Mouse (Mus musculus) MEL (cell line): ENCODE measurements around the gene Gm45213. TPM values are rescaled to one million over a fixed set of nuclear protein-coding genes. Genes with fewer than 3 reads are reported as not detected.

Experiments used
- DNase-seq: peaks from one replicate; pipeline ENCODE4 v3.0.0; 2011; ENCODE audit warnings: low read depth, low spot score
- H3K27ac ChIP-seq: 2 replicates; pipeline ENCODE4 v1.5.1; 2012; ENCODE audit warnings: low read depth, mild to moderate bottlenecking, control low read depth, low read length, moderate library complexity; ENCODE audit not compliant: control insufficient read depth
- H3K27me3 ChIP-seq, 2 experiments: fragments of 150-350 bp in 1 of 2; sonication (generic) in 1 of 2; 2 replicates each; pipeline ENCODE4 v1.6.1; 2012; ENCODE audit warnings: low read length in 2 of 2, mild to moderate bottlenecking in 2 of 2, improper control_type of control experiment in 1 of 2, moderate library complexity in 1 of 2; ENCODE audit not compliant: insufficient read depth in 2 of 2, control insufficient read depth in 1 of 2
- H3K36me3 ChIP-seq, 2 experiments: 2 replicates each; pipeline ENCODE4 v1.6.1; 2012 to 2014; ENCODE audit warnings: low read length in 2 of 2, improper control_type of control experiment in 1 of 2, inconsistent platforms in 1 of 2, mild to moderate bottlenecking in 1 of 2; ENCODE audit not compliant: insufficient read depth in 2 of 2, control insufficient read depth in 1 of 2
- H3K4me1 ChIP-seq, 2 experiments: fragments of 150-350 bp in 1 of 2; sonication (generic) in 1 of 2; 2 replicates each; pipeline ENCODE4 v1.6.1; 2012; ENCODE audit warnings: low read length in 2 of 2, improper control_type of control experiment in 1 of 2, mild to moderate bottlenecking in 1 of 2; ENCODE audit not compliant: insufficient read depth in 2 of 2, control insufficient read depth in 1 of 2
- H3K4me3 ChIP-seq, 2 experiments: fragments of 150-350 bp in 1 of 2; sonication (generic) in 1 of 2; 2 replicates each; pipeline ENCODE4 v1.5.1; 2012; ENCODE audit warnings: low read depth in 2 of 2, low read length in 2 of 2, mild to moderate bottlenecking in 2 of 2, moderate library complexity in 2 of 2, control low read depth in 1 of 2, improper control_type of control experiment in 1 of 2; ENCODE audit not compliant: control insufficient read depth in 1 of 2, insufficient read depth in 1 of 2
- H3K79me2 ChIP-seq: 2 replicates; pipeline ENCODE4 v1.6.1; 2012; ENCODE audit warnings: mild to moderate bottlenecking, low read length, moderate library complexity; ENCODE audit not compliant: control insufficient read depth, poor library complexity, insufficient read depth
- H3K9ac ChIP-seq: 2 replicates; pipeline ENCODE4 v1.6.1; 2012; ENCODE audit warnings: low read depth, mild to moderate bottlenecking, control low read depth, low read length, moderate library complexity; ENCODE audit not compliant: control insufficient read depth, poor library complexity, severe bottlenecking
- H3K9me3 ChIP-seq: fragments of 150-350 bp; sonication (generic); replicated peaks from 2 replicates; pipeline ENCODE4 v1.6.1; 2012; ENCODE audit warnings: mild to moderate bottlenecking, low read length, improper control_type of control experiment, moderate library complexity; ENCODE audit not compliant: insufficient read depth
- BHLHE40 ChIP-seq: IDR thresholded peaks from 2 replicates; pipeline ENCODE4 v1.6.1; 2012; ENCODE audit warnings: low read depth, mild to moderate bottlenecking, inconsistent platforms, low read length, improper control_type of control experiment, borderline replicate concordance
- CTCF ChIP-seq, 3 experiments: IDR thresholded peaks in 2 of 3; conservative IDR thresholded peaks in 1 of 3; 2 replicates each; pipeline ENCODE4 v1.5.1; 2011 to 2012; ENCODE audit warnings: low read length in 3 of 3, low read depth in 2 of 3, mild to moderate bottlenecking in 2 of 3, improper control_type of control experiment in 1 of 3, inconsistent platforms in 1 of 3, mixed read lengths in 1 of 3, moderate library complexity in 1 of 3; ENCODE audit not compliant: control insufficient read depth in 1 of 3, insufficient read depth in 1 of 3, poor library complexity in 1 of 3, severe bottlenecking in 1 of 3
- E2F4 ChIP-seq: IDR thresholded peaks from 2 replicates; pipeline ENCODE4 v1.6.1; 2011; ENCODE audit warnings: low read depth, low read length, improper control_type of control experiment, borderline replicate concordance
- ELF1 ChIP-seq: IDR thresholded peaks from 2 replicates; pipeline ENCODE4 v1.6.1; 2014; ENCODE audit warnings: low read depth, mild to moderate bottlenecking, inconsistent platforms, low read length, improper control_type of control experiment, moderate library complexity
- EP300 ChIP-seq, 2 experiments: IDR thresholded peaks; 2 replicates each; pipeline ENCODE4 v1.6.1; 2011; ENCODE audit warnings: improper control_type of control experiment in 2 of 2, low read length in 2 of 2, low read depth in 1 of 2, mild to moderate bottlenecking in 1 of 2
- GATA1 ChIP-seq: IDR thresholded peaks from 2 replicates; pipeline ENCODE4 v1.6.1; 2011; ENCODE audit warnings: low read depth, low read length, improper control_type of control experiment
- HCFC1 ChIP-seq: IDR thresholded peaks from 2 replicates; pipeline ENCODE4 v1.6.1; 2012; ENCODE audit warnings: low read depth, mild to moderate bottlenecking, inconsistent platforms, low read length, improper control_type of control experiment, moderate library complexity
- JUND ChIP-seq: IDR thresholded peaks from 2 replicates; pipeline ENCODE4 v1.6.1; 2011; ENCODE audit warnings: low read depth, mild to moderate bottlenecking, improper control_type of control experiment, low read length
- MAX ChIP-seq: IDR thresholded peaks from 2 replicates; pipeline ENCODE4 v1.6.1; 2011; ENCODE audit warnings: low read length, improper control_type of control experiment
- MAZ ChIP-seq: IDR thresholded peaks from 2 replicates; pipeline ENCODE4 v1.6.1; 2012; ENCODE audit warnings: low read depth, mild to moderate bottlenecking, inconsistent platforms, low read length, improper control_type of control experiment
- MXI1 ChIP-seq: IDR thresholded peaks from 2 replicates; pipeline ENCODE4 v1.6.1; 2011; ENCODE audit warnings: mild to moderate bottlenecking, low read depth, low read length, improper control_type of control experiment
- MYB ChIP-seq: IDR thresholded peaks from 2 replicates; pipeline ENCODE4 v1.6.1; 2011; ENCODE audit warnings: mild to moderate bottlenecking, low read depth, low read length, improper control_type of control experiment
- MYC ChIP-seq: IDR thresholded peaks from 2 replicates; pipeline ENCODE4 v1.6.1; 2011; ENCODE audit warnings: low read depth, mild to moderate bottlenecking, low read length, improper control_type of control experiment, moderate library complexity
- NELFE ChIP-seq: IDR thresholded peaks from 2 replicates; pipeline ENCODE4 v1.6.1; 2011; ENCODE audit warnings: low read depth, low read length, improper control_type of control experiment
- POLR2A ChIP-seq, 2 experiments: IDR thresholded peaks; 2 replicates each; pipeline ENCODE4 v1.6.1; 2011 to 2012; ENCODE audit warnings: low read length in 2 of 2, mild to moderate bottlenecking in 2 of 2, control low read depth in 1 of 2, improper control_type of control experiment in 1 of 2, low read depth in 1 of 2, moderate library complexity in 1 of 2; ENCODE audit not compliant: control insufficient read depth in 1 of 2, insufficient read depth in 1 of 2, poor library complexity in 1 of 2
- RAD21 ChIP-seq: IDR thresholded peaks from 2 replicates; pipeline ENCODE4 v1.6.1; 2011; ENCODE audit warnings: mild to moderate bottlenecking, low read depth, low read length, improper control_type of control experiment
- SMC3 ChIP-seq: IDR thresholded peaks from 2 replicates; pipeline ENCODE4 v1.6.1; 2011; ENCODE audit warnings: low read depth, low read length, improper control_type of control experiment
- TAL1 ChIP-seq: IDR thresholded peaks from 2 replicates; pipeline ENCODE4 v1.6.1; 2012; ENCODE audit warnings: mild to moderate bottlenecking, inconsistent platforms, low read length, moderate library complexity, mixed read lengths
- USF1 ChIP-seq: IDR thresholded peaks from 2 replicates; pipeline ENCODE4 v1.6.1; 2014; ENCODE audit warnings: low read depth, mild to moderate bottlenecking, inconsistent platforms, low read length, improper control_type of control experiment, moderate library complexity
- ZC3H11A ChIP-seq: IDR thresholded peaks from 2 replicates; pipeline ENCODE4 v1.6.1; 2012; ENCODE audit warnings: low read depth, mild to moderate bottlenecking, inconsistent platforms, low read length, improper control_type of control experiment
- ZNF384 ChIP-seq: IDR thresholded peaks from 2 replicates; pipeline ENCODE4 v1.6.1; 2012; ENCODE audit warnings: low read depth, mild to moderate bottlenecking, inconsistent platforms, low read length, improper control_type of control experiment
- polyA plus RNA-seq, 2 experiments: library from polyadenylated mRNA; stranded (reverse) in 1 of 2; unstranded in 1 of 2; fragments of >175 nt in 1 of 2; fragments of >200 nt in 1 of 2; gene quantifications; 2 replicates each; pipeline versions ENCODE4 v1.2.1 to v1.2.4; 2012; ENCODE audit warnings: low replicate concordance in 2 of 2, low read depth in 1 of 2; ENCODE audit not compliant: insufficient read length in 2 of 2, insufficient read depth in 1 of 2, missing spikeins in 1 of 2
- total RNA-seq: library from RNA; depleted of rRNA; stranded (reverse); fragments of 300-350 nt; gene quantifications from 2 replicates; pipeline ENCODE4 v1.2.3, GENCODE M21; 2012

Gm45213 gene
- total and polyA plus RNA-seq, 3 experiments, result not detected

- Histone ChIP-seq H3K36me3 (peaks cover 0 to 9% of the 10 kb centered on the region in 2 experiments; a peak in 2 of 4 replicates), H3K27ac (no peak overlapping the region), H3K4me1 (peaks cover 2 to 14% of the 10 kb centered on the region in 2 experiments), H3K79me2 (peaks cover 12% of the 10 kb centered on the region), H3K4me3 (no peak overlapping the region), H3K27me3 (no peaks in the 10 kb centered on the region), H3K9ac (no peak overlapping the region), H3K9me3 (no peaks in the 10 kb centered on the region)
- no peak for TF ChIP-seq MYB
- no peak for TF ChIP-seq ZC3H11A
- no peak for TF ChIP-seq EP300 (IDR thresholded peaks at IDR 0.05; ENCODE audit: low read depth in 1 of 2, low read length in 2 of 2)
- no peak for TF ChIP-seq BHLHE40
- no peak for TF ChIP-seq GATA1
- no peak for TF ChIP-seq TAL1
- no peak for TF ChIP-seq HCFC1
- TF ChIP-seq MXI1, result no peak
- TF ChIP-seq USF1, result no peak
- TF ChIP-seq ZNF384, result no peak
- no peak for TF ChIP-seq E2F4
- TF ChIP-seq ELF1, result no peak
- TF ChIP-seq POLR2A (IDR thresholded peaks at IDR 0.05; ENCODE audit: control insufficient read depth in 1 of 2, insufficient read depth in 1 of 2, low read depth in 1 of 2, low read length in 2 of 2, poor library complexity in 1 of 2), result no peak
- TF ChIP-seq MAX, result no peak
- no peak for DNase-seq
Measured at GRCm38 (mm10) chr7:66107206-66107605, 63.8 kb downstream of the Gm45213 start.

DNA sequence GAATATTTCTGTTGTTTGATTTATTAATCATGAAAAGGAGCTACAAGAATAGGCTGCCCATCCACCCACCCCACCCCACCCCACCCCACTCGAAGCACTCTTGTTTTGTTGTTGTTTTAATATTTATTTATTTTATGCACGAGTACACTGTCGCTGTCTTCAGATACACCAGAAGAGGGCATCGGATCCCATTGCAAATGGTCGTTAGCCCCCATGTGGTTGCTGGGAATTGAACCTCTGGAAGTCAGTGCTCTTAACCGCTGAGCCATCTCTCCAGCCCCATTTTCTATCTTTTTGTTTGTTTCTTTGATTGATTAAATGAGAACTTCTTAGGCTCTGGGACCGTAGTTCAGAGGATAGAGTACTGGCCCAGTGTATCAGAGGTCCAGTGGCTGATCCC, 64.5 kb downstream of the Gm45213 start:
- peaks cover 0 to 9% of the 10 kb centered on the region in 2 experiments; a peak in 2 of 4 replicates for H3K36me3 ChIP-seq
- H3K4me3 ChIP-seq, result peak overlapping the region; percentile 82 to 84
- H3K9me3 ChIP-seq, result no peaks in the 10 kb centered on the region
- H3K79me2 ChIP-seq, result peaks cover 16% of the 10 kb centered on the region
- H3K9ac ChIP-seq, result peak overlapping the region; percentile 88
- H3K4me1 ChIP-seq, result peaks cover 2 to 14% of the 10 kb centered on the region in 2 experiments
- peak overlapping the region; percentile 44 for H3K27ac ChIP-seq
- no peaks in the 10 kb centered on the region for H3K27me3 ChIP-seq
- peak; percentile 78 for DNase-seq
- no peak for TF ChIP-seq NELFE
- peak; percentile 64 for TF ChIP-seq SMC3
- TF ChIP-seq RAD21, result peak; percentile 43
- TF ChIP-seq MYC, result 0 out of 2 replicates have a peak, but pooled peaks have one; percentile 53
- TF ChIP-seq ZC3H11A, result peak; percentile 54
- peak; percentile 42; the same call in 1 of the 2 replicates for TF ChIP-seq MXI1
- peak; percentile 26 to 64 (median 27); a peak in 5 of 6 replicates for TF ChIP-seq CTCF (IDR thresholded peaks at IDR 0.05 in 2 of 3, conservative IDR thresholded peaks at IDR 0.05 in 1 of 3; ENCODE audit: control insufficient read depth in 1 of 3, insufficient read depth in 1 of 3, low read depth in 2 of 3, low read length in 3 of 3, poor library complexity in 1 of 3, severe bottlenecking in 1 of 3)
- TF ChIP-seq MAZ, result no peak
- no peak for TF ChIP-seq JUND
